Comparison of ENCODE assay signal across 9 mouse cellular contexts in the genomic region with DNA sequence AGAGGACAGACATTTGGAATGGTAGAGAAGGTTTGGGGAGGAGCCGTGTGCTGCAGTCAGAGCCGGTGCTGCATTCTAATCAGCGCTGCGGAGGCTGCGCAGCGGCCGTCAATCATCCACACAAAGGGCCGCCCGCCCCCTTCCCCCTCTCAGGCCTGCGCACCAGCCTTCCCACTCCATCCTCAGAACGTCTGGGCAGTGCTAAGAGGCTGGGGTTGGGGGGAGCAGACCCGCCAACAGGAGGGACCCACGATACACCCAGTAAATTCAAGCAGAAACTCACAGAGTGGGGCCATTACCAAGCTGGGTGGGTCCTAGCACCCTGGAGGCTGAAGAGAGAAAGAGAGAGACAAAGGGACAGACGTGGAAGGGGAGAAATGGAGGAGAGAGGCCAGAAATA. TPM values are rescaled to one million over a fixed set of nuclear protein-coding genes. Genes with fewer than 3 reads are reported as not detected.
A peak's percentile ranks its signal among the peaks of the same experiment; 100 is the strongest.
DNase-seq lines count a peak whose midpoint lies in the region; ATAC-seq and TF ChIP-seq lines count a peak whose summit lies in the region.
"Had no signal": no experiment of that assay in that cellular context is flagged by ENCODE, and none has a peak within 500 bp of the region (broad histone marks: within the 10 kb centered on the region; RNA-seq: fewer than 3 reads in every experiment).

No protein-coding gene starts in this region.

- no peak for TF ChIP-seq POLR2A in limb, embryonic 14.5 days (IDR thresholded peaks at IDR 0.05; ENCODE audit: borderline replicate concordance, extremely low read depth, insufficient read depth, insufficient read length)

- H3K27me3 ChIP-seq in stomach, embryonic 15.5 days (replicated peaks) = peaks cover 77% of the 10 kb centered on the region
- H3K27me3 ChIP-seq in stomach, postnatal 0 days (ENCODE audit: control insufficient read depth, insufficient read depth, low read length) = peaks cover 37% of the 10 kb centered on the region
- H3K27me3 ChIP-seq in forebrain, embryonic 15.5 days = peaks cover 12% of the 10 kb centered on the region; the same call in 1 of the 2 replicates
- peaks cover 45% of the 10 kb centered on the region for H3K27me3 ChIP-seq in limb, embryonic 14.5 days (ENCODE audit: control insufficient read depth, insufficient read depth, low read length)

- H3K9me3 ChIP-seq in stomach, embryonic 15.5 days = no peaks in the 10 kb centered on the region
- H3K9me3 ChIP-seq in stomach, postnatal 0 days (ENCODE audit: control insufficient read depth, low read length) = no peaks in the 10 kb centered on the region
- H3K9me3 ChIP-seq in forebrain, embryonic 15.5 days = no peaks in the 10 kb centered on the region
- no peaks in the 10 kb centered on the region for H3K9me3 ChIP-seq in limb, embryonic 14.5 days (ENCODE audit: control insufficient read depth, low read length)

- no peak for TF ChIP-seq EP300 in stomach, postnatal 0 days (optimal IDR thresholded peaks at IDR 0.05)

- 0 out of 2 replicates have a peak, but pooled peaks have one; percentile 2 for ATAC-seq in stomach, embryonic 15.5 days (ENCODE audit: insufficient read depth, low FRiP score, low read depth)
- no peak for ATAC-seq in stomach, postnatal 0 days (ENCODE audit: low FRiP score, low TSS enrichment)
- peak; percentile 73 for ATAC-seq in forebrain, embryonic 15.5 days (replicated peaks)
- ATAC-seq in limb, embryonic 14.5 days (ENCODE audit: low FRiP score, low read depth) = no peak
- no peak for ATAC-seq in erythroid progenitor cell, adult 5-6 weeks (replicated peaks; ENCODE audit: low FRiP score, poor library complexity, severe bottlenecking)

- no peak for DNase-seq in stomach, postnatal 0 days (ENCODE audit: low spot score)
- DNase-seq in limb, embryonic 14.5 days (ENCODE audit: low spot score) = no peak
- no peak for DNase-seq in adipocyte (ENCODE audit: low spot score)
- no peak for DNase-seq in heart, postnatal 10 days
- DNase-seq: lung, adult 18-20 months; thymus, postnatal 14 days had no signal

- H3K4me1 ChIP-seq in stomach, embryonic 15.5 days = peaks cover 14% of the 10 kb centered on the region
- no peaks in the 10 kb centered on the region; the same call in 1 of the 2 replicates for H3K4me1 ChIP-seq in stomach, postnatal 0 days (replicated peaks; ENCODE audit: control insufficient read depth, insufficient read depth)
- H3K4me1 ChIP-seq in forebrain, embryonic 15.5 days = peaks cover 67% of the 10 kb centered on the region
- H3K4me1 ChIP-seq in limb, embryonic 14.5 days (ENCODE audit: control insufficient read depth, insufficient read depth, low read length) = peaks cover 21% of the 10 kb centered on the region

- TF ChIP-seq CTCF in stomach, postnatal 0 days (IDR thresholded peaks at IDR 0.05; ENCODE audit: low read depth) = no peak

- no peak overlapping the region for H3K27ac ChIP-seq in stomach, embryonic 15.5 days
- no peak overlapping the region for H3K27ac ChIP-seq in stomach, postnatal 0 days (replicated peaks)
- H3K27ac ChIP-seq in forebrain, embryonic 15.5 days (replicated peaks) = peak overlapping the region; percentile 99
- no peak overlapping the region for H3K27ac ChIP-seq in limb, embryonic 14.5 days (replicated peaks; ENCODE audit: low read depth, low read length)

- H3K4me3 ChIP-seq in stomach, embryonic 15.5 days (replicated peaks) = no peak overlapping the region
- no peak overlapping the region for H3K4me3 ChIP-seq in stomach, postnatal 0 days (ENCODE audit: low read depth, low read length)
- H3K4me3 ChIP-seq in forebrain, embryonic 15.5 days = no peak overlapping the region
- no peak overlapping the region for H3K4me3 ChIP-seq in limb, embryonic 14.5 days (replicated peaks; ENCODE audit: low read length)

- H3K36me3 ChIP-seq in stomach, embryonic 15.5 days = no peaks in the 10 kb centered on the region
- H3K36me3 ChIP-seq in stomach, postnatal 0 days (ENCODE audit: control insufficient read depth, insufficient read depth, low read length) = no peaks in the 10 kb centered on the region
- H3K36me3 ChIP-seq in forebrain, embryonic 15.5 days = no peaks in the 10 kb centered on the region
- no peaks in the 10 kb centered on the region for H3K36me3 ChIP-seq in limb, embryonic 14.5 days (ENCODE audit: control insufficient read depth, insufficient read depth, low read length)

- no peak overlapping the region for H3K4me2 ChIP-seq in stomach, embryonic 15.5 days
- H3K4me2 ChIP-seq in stomach, postnatal 0 days (replicated peaks; ENCODE audit: low read depth) = no peak overlapping the region
- peak overlapping the region; percentile 12 for H3K4me2 ChIP-seq in forebrain, embryonic 15.5 days (replicated peaks)
- H3K4me2 ChIP-seq in limb, embryonic 14.5 days (replicated peaks; ENCODE audit: low read depth, low read length, severe bottlenecking) = no peak overlapping the region

- 2% methylated on average over 13 of the region's 14 CpGs for WGBS in stomach, embryonic 15.5 days
- WGBS in stomach, postnatal 0 days = 5% methylated on average over 14 of the region's 14 CpGs
- WGBS in forebrain, embryonic 15.5 days = under 1% methylated on average over 14 of the region's 14 CpGs
- 6% methylated on average over 14 of the region's 14 CpGs for WGBS in limb, embryonic 14.5 days

- intact Hi-C loops in heart, postnatal 10 days (cut with DNase I) = no loop called here

- no peak overlapping the region for H3K9ac ChIP-seq in stomach, embryonic 15.5 days
- no peak overlapping the region for H3K9ac ChIP-seq in stomach, postnatal 0 days (ENCODE audit: low read length)
- peak overlapping the region; percentile 34 for H3K9ac ChIP-seq in forebrain, embryonic 15.5 days (replicated peaks)
- H3K9ac ChIP-seq in limb, embryonic 14.5 days (ENCODE audit: low read depth, low read length, severe bottlenecking) = peak overlapping the region; percentile 7; the same call in 1 of the 2 replicates

RNA-seq across cellular contexts. Expression of a gene that starts 22.0 kb away (rescaled TPM):
- polyA plus RNA-seq in stomach, embryonic 15.5 days (2015; fragmentation: Nextera tagmentation; extraction: Ambion mirVana) = 29.9 and 33.5 TPM in 2 replicates
- polyA plus RNA-seq in stomach, postnatal 0 days (2015; fragmentation: Nextera tagmentation; extraction: Ambion mirVana) = 25.5 and 27.6 TPM in 2 replicates
- 72.1 and 74.5 TPM in 2 replicates for polyA plus RNA-seq in forebrain, embryonic 15.5 days (2015; fragmentation: Nextera tagmentation; extraction: Ambion mirVana)
- polyA plus RNA-seq in limb, embryonic 14.5 days (2012; rRNA removed) = 54.7 and 57.5 TPM in 2 replicates
- polyA plus RNA-seq in limb, embryonic 14.5 days (2014; fragmentation: Nextera tagmentation; extraction: Ambion mirVana) = 56.6 and 62.9 TPM in 2 replicates
- 17.6 and 21.6 TPM in 2 replicates for total RNA-seq in erythroid progenitor cell, adult 5-6 weeks (2015; ENCODE audit: low replicate concordance)
- total RNA-seq in erythroid progenitor cell, adult 5-6 weeks (2017; ENCODE audit: low replicate concordance) = 34.1 and 40.8 TPM in 2 replicates
- 100 to 1,000 TPM in 1 of 2 experiments, 10 to 100 TPM in 1; 90.9 to 100 TPM for total RNA-seq in heart, postnatal 10 days (2021)

Comparison
In these comparisons a context has a peak if more than half of its experiments do, and no peak if none do; other contexts are left out.
1. ATAC-seq: peak in stomach, embryonic 15.5 days (single experiment) and forebrain, embryonic 15.5 days (single experiment); none in stomach, postnatal 0 days (single experiment), limb, embryonic 14.5 days (single experiment) and erythroid progenitor cell, adult 5-6 weeks (single experiment).
2. H3K9ac ChIP-seq: peak in forebrain, embryonic 15.5 days (single experiment) and limb, embryonic 14.5 days (single experiment); none in stomach, embryonic 15.5 days (single experiment) and stomach, postnatal 0 days (single experiment).